ENCODE assay signal across 1 mouse cellular context in the genomic region with DNA sequence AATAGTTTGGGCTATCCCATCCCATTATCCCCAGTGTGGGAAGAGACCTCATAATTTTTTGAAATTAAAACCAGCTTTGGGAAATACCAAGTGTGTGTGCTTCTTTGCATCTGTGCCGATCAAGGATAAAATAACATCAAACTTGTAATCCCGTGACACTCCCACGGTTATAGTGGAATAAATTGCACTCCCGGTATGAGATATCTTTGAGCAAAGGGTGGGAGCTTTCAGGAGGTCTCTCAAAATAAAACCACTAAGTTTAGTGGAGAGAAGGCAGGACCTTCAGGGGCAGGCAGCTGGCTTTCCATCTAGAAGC.
TF ChIP-seq lines count a peak whose summit lies in the region.

No protein-coding gene starts in this region.

TF ChIP-seq in CH12.LX, 34 proteins besides CTCF, POLR2A, EP300 and RAD21 (continued from another document):
- TF ChIP-seq ZMIZ1 (IDR thresholded peaks at IDR 0.05; ENCODE audit: low read depth, low read length) (no peak), MXI1 (IDR thresholded peaks at IDR 0.05; ENCODE audit: low read depth, low read length) (no peak), MAFK (IDR thresholded peaks at IDR 0.05; ENCODE audit: insufficient replicate concordance, low read length) (no peak), ETS1 (conservative IDR thresholded peaks at IDR 0.05; ENCODE audit: low read depth, low read length) (no peak), E2F4 (IDR thresholded peaks at IDR 0.05; ENCODE audit: insufficient replicate concordance, low read depth, low read length) (no peak), MEF2A (IDR thresholded peaks at IDR 0.05; ENCODE audit: borderline replicate concordance, low read depth, low read length) (no peak)
